Mouse (Mus musculus): ENCODE results near the gene Chst8.

DNA sequence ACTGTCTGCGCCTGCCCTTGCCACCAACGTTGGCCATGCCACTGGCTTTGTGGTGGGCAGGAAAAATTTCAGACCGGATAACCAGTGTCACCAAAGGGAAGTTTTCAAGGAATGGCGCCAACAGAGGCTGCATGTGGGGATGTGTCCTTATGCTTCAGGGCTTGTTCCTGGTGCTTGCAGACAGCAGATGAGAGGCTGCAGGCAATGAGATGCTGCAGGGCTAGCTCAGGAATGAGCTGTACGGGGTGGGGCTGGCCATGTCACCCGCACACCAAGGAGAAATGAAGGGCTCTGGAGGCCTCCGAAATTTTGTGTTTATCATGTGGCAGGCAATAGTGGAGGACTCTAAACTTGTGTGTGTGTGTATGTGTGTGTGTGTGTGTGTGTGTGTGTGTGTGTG is 149.4 kb downstream of the Chst8 start:
- TF ChIP-seq CTCF (IDR thresholded peaks at IDR 0.05; ENCODE audit: low read depth) = no peak
- no peak for TF ChIP-seq EP300 (optimal IDR thresholded peaks at IDR 0.05)

Measured in stomach, postnatal 0 days (tissue).